27 mouse cellular contexts compared by ENCODE assay signal in the genomic region with DNA sequence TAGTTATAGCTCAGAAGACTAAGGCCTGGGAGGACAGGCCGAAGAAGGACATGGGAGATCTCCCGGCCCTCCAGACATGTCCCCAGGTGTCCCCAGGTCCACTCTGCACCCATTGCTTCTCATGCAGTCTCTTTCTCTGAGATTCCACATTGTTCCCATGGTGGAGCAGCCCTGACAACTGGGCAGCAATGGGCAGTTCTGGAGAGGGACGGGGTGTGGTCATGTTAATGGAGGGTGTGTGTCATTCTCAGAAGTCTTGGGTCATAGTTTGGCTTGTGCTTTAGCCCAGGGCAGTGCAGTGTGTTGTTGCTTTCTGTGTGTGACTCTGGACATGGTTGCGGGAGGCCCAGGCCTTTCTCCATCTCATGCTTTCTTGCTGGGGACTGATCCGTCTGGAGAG. TPM values are rescaled to one million over a fixed set of nuclear protein-coding genes. Genes with fewer than 3 reads are reported as not detected.
"Had no signal": no experiment of that assay in that cellular context is flagged by ENCODE, and none has a peak within 500 bp of the region (broad histone marks: within the 10 kb centered on the region; RNA-seq: fewer than 3 reads in every experiment).

No protein-coding gene starts in this region.

- H3K27ac ChIP-seq: lung, embryonic 15.5 days; macrophage; midbrain, embryonic 13.5 days; midbrain, embryonic 15.5 days; neural tube, embryonic 12.5 days; stomach, embryonic 15.5 days; stomach, postnatal 0 days had no signal

- DNase-seq: liver, postnatal 0 days; lung, adult 2 months; lung, postnatal 14 days; lung, postnatal 36 days; right cerebral cortex, postnatal 14 days; spleen, adult 18-20 months; thymus, adult 2 months; thymus, postnatal 25 days; thymus, postnatal 4 days had no signal

- H3K27me3 ChIP-seq: lung, embryonic 15.5 days; midbrain, embryonic 13.5 days; midbrain, embryonic 15.5 days; neural tube, embryonic 12.5 days; stomach, embryonic 15.5 days had no signal

- H3K9me3 ChIP-seq: lung, embryonic 15.5 days; megakaryocyte, embryonic 14.5 days; midbrain, embryonic 13.5 days; midbrain, embryonic 15.5 days; neural tube, embryonic 12.5 days; stomach, embryonic 15.5 days had no signal

- H3K4me3 ChIP-seq: lung, embryonic 15.5 days; megakaryocyte, embryonic 14.5 days; midbrain, embryonic 13.5 days; midbrain, embryonic 15.5 days; neural tube, embryonic 12.5 days; stomach, embryonic 15.5 days had no signal

RNA-seq across cellular contexts. Expression of a gene that starts 3.7 kb away (rescaled TPM):
- total RNA-seq: megakaryocyte progenitor cell, adult 5-6 weeks; midbrain, postnatal 0 days; monocyte, adult 5-6 weeks; neutrophil, adult 5-6 weeks had no signal
- polyA plus RNA-seq: lung, adult 2 months; lung, embryonic 15.5 days; lung, postnatal 0 days; macrophage; midbrain, embryonic 11.5 days; midbrain, embryonic 13.5 days; midbrain, embryonic 15.5 days; midbrain, postnatal 0 days; neural tube, embryonic 12.5 days; neural tube, embryonic 14.5 days; small intestine, adult 2 months; stomach, embryonic 15.5 days; stomach, postnatal 0 days; testis, adult 2 months; thymus, adult 2 months had no signal

RNA-seq across cellular contexts. Expression of a gene that starts 46.6 kb away (rescaled TPM):
- total RNA-seq: megakaryocyte progenitor cell, adult 5-6 weeks; midbrain, postnatal 0 days; monocyte, adult 5-6 weeks had no signal
- polyA plus RNA-seq: liver, postnatal 0 days; lung, embryonic 15.5 days; lung, postnatal 0 days; macrophage; midbrain, embryonic 11.5 days; midbrain, embryonic 13.5 days; midbrain, embryonic 15.5 days; midbrain, postnatal 0 days; neural tube, embryonic 12.5 days; neural tube, embryonic 14.5 days; stomach, embryonic 15.5 days; stomach, postnatal 0 days; testis, adult 2 months; urinary bladder, adult 2 months had no signal
